Mouse (Mus musculus) MN1 (cell line): ENCODE results near the gene Gm8232.
"Not testable (repeated sequence)": the region's sequence is repeated elsewhere in the genome, so short reads cannot be mapped to it uniquely, and the experiment has no call there.

Experiments
- DNase-seq: peaks from one replicate; pipeline ENCODE4 v3.0.0-alpha.2; 2016; ENCODE audit warnings: low spot score

Gm8232 gene

GRCm38 (mm10) chr14:44433335-44433734, at the start of gene Gm8232:
Gene Gm8232, plus strand, starts transcription at chr14:44433635.
- DNase-seq = not testable (repeated sequence)

GRCm38 (mm10) chr14:44384233-44384632, 49.2 kb upstream of the Gm8232 start:
- DNase-seq = not testable (repeated sequence)

- not testable (repeated sequence) for DNase-seq
These were observed 22.8 kb upstream of the Gm8232 start, which contains the start of gene Gm3371 for GRCm38 (mm10) chr14:44410588-44410987. Gene Gm3371, minus strand, starts transcription at chr14:44410688.
